Comparison of ENCODE assay signal across 9 mouse cellular contexts in the genomic region with DNA sequence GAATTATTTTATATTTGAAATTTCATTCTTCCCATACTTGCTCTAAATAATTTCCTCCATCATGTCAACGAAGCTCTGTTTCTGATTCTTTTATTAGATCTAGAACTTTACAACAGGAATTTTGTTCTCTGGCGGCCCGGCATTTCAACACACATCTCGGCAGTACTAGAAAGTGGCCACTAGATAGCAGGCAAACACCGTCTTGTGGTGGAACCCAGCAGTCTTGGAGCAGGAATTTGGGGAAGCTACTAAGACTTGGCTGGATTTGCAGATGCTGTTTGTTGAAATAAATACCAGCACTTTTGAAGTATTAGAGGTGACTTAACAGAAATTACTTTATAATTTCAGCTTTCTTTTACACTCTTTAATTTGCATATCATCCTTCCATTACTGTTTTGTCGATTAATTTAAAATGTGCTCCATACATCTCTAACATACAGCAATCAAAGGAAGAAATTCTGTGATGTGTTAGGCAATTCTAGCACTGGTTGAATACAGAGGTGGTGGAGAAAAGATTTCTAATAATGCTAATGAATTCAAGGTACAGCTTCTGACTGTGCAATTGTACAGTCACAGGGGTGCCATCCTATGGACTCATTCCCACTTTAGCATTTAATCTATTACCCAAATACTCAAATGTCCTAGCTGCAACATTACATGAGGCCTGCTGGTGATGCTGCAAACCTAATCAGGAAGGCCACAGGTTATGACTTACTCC.
DNase-seq lines count a peak whose midpoint lies in the region; ATAC-seq and TF ChIP-seq lines count a peak whose summit lies in the region.
"Had no signal": no experiment of that assay in that cellular context is flagged by ENCODE, and none has a peak within 500 bp of the region (broad histone marks: within the 10 kb centered on the region; RNA-seq: fewer than 3 reads in every experiment).

No protein-coding gene starts in this region.

- no peak for ATAC-seq in erythroid progenitor cell, adult 5-6 weeks (replicated peaks; ENCODE audit: low FRiP score, poor library complexity, severe bottlenecking)

- no peaks in the 10 kb centered on the region for H3K36me3 ChIP-seq in testis, adult 2 months (ENCODE audit: control insufficient read depth, insufficient read depth, low read length)
- H3K36me3 ChIP-seq: liver, embryonic 13.5 days had no signal

- TF ChIP-seq POLR2A in testis, adult 2 months (IDR thresholded peaks at IDR 0.05; ENCODE audit: control insufficient read depth, low read depth, low read length) = no peak

- H3K4me1 ChIP-seq in testis, adult 2 months (ENCODE audit: control insufficient read depth, insufficient read depth, low read length) = no peaks in the 10 kb centered on the region
- H3K4me1 ChIP-seq: liver, embryonic 13.5 days had no signal

- DNase-seq in testis, postnatal 14 days (ENCODE audit: low spot score) = no peak
- DNase-seq in cerebellum, postnatal 10 days = peak; percentile 73 to 78
- DNase-seq in frontal cortex, postnatal 25 days (ENCODE audit: low spot score in 2 of 2) = peak; percentile 25 to 46
- peak; percentile 59 to 66 for DNase-seq in layer of hippocampus, adult 2 months (ENCODE audit: low spot score in 2 of 2)
- peak; percentile 32 to 48 for DNase-seq in lung, postnatal 4 days
- peak; percentile 3 for DNase-seq in skeletal muscle tissue, adult 2 months (ENCODE audit: low read depth, low spot score)
- DNase-seq: liver, embryonic 13.5 days had no signal

- H3K27me3 ChIP-seq in testis, adult 2 months (ENCODE audit: control insufficient read depth, insufficient read depth, low read length) = no peaks in the 10 kb centered on the region
- H3K27me3 ChIP-seq: liver, embryonic 13.5 days had no signal

- TF ChIP-seq CTCF in testis, adult 2 months (IDR thresholded peaks at IDR 0.05; ENCODE audit: control insufficient read depth, insufficient read depth, insufficient replicate concordance, low read depth, low read length) = peak; percentile 10; the same call in 1 of the 2 replicates
- peak; percentile 92 for TF ChIP-seq CTCF in layer of hippocampus, adult 2 months (conservative IDR thresholded peaks at IDR 0.05)

- no peak overlapping the region for H3K4me3 ChIP-seq in testis, adult 2 months (ENCODE audit: control insufficient read depth, low read depth, low read length)
- no peak overlapping the region for H3K4me3 ChIP-seq in layer of hippocampus, adult 2 months
- H3K4me3 ChIP-seq: liver, embryonic 13.5 days had no signal

- H3K27ac ChIP-seq in testis, adult 2 months (ENCODE audit: control insufficient read depth, insufficient read depth, low read depth, low read length) = no peak overlapping the region
- H3K27ac ChIP-seq in layer of hippocampus, adult 2 months = no peak overlapping the region
- H3K27ac ChIP-seq: liver, embryonic 13.5 days had no signal
